Mouse (Mus musculus): ENCODE results near the gene 9130023H24Rik. TPM values are rescaled to one million over a fixed set of nuclear protein-coding genes. Genes with fewer than 3 reads are reported as not detected.

Gene 9130023H24Rik
- polyA plus RNA-seq, 1 experiment from 2014 or later, result 10.2 TPM

DNA sequence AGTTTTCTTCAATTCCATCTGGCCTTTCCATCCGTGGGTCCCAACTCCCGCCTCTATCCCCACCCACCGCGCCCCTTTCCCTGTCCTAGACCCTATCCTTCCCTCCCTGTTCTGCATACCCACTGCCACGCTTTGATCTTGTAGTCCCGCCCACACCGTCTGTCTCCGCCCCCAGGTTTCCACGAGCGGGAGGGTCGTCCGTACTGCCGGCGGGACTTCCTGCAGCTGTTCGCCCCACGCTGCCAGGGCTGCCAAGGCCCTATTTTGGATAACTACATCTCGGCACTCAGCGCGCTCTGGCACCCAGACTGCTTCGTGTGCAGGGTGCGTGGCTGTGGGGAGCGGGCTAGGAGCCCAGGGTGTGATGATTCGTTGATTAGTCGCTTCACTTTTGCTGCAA, 14.8 kb upstream of the 9130023H24Rik start:
- H3K4me2 ChIP-seq (ENCODE audit: low read depth, severe bottlenecking), result peak overlapping the region; percentile 58
- H3K36me3 ChIP-seq (ENCODE audit: control insufficient read depth, insufficient read depth, low read length), result no peaks in the 10 kb centered on the region
- DNase-seq (ENCODE audit: low spot score) (peak; percentile 79), ATAC-seq (ENCODE audit: insufficient number of reproducible peaks, low FRiP score, low TSS enrichment, low read depth) (peak; percentile 71; the same call in 1 of the 2 replicates)
- WGBS, result 7% methylated on average over 24 of the region's 24 CpGs
- H3K4me1 ChIP-seq (ENCODE audit: control insufficient read depth, insufficient read depth, low read length), result peaks cover 7% of the 10 kb centered on the region; the same call in 1 of the 2 replicates
- H3K4me3 ChIP-seq (ENCODE audit: low read depth, low read length), result peak overlapping the region; percentile 23
- no peaks in the 10 kb centered on the region for H3K27me3 ChIP-seq (ENCODE audit: control insufficient read depth, insufficient read depth, low read length)
- peak overlapping the region; percentile 68 for H3K9ac ChIP-seq (ENCODE audit: low read length)
- H3K9me3 ChIP-seq (ENCODE audit: control insufficient read depth, low read length), result no peaks in the 10 kb centered on the region
- H3K27ac ChIP-seq (replicated peaks; ENCODE audit: low read depth, low read length), result no peak overlapping the region

GRCm38 (mm10) chr7:128251946-128252345, 14.1 kb upstream of the 9130023H24Rik start:
- H3K4me3 ChIP-seq (ENCODE audit: low read depth, low read length), result peak overlapping the region; percentile 23; the same call in 1 of the 2 replicates
- no peak overlapping the region for H3K27ac ChIP-seq (replicated peaks; ENCODE audit: low read depth, low read length)
- H3K4me1 ChIP-seq (ENCODE audit: control insufficient read depth, insufficient read depth, low read length), result peaks cover 7% of the 10 kb centered on the region; the same call in 1 of the 2 replicates
- H3K9me3 ChIP-seq (ENCODE audit: control insufficient read depth, low read length), result no peaks in the 10 kb centered on the region
- no peaks in the 10 kb centered on the region for H3K36me3 ChIP-seq (ENCODE audit: control insufficient read depth, insufficient read depth, low read length)
- no peak overlapping the region for H3K9ac ChIP-seq (ENCODE audit: low read length)
- no peak for ATAC-seq (ENCODE audit: insufficient number of reproducible peaks, low FRiP score, low TSS enrichment, low read depth)
- H3K4me2 ChIP-seq (ENCODE audit: low read depth, severe bottlenecking), result peak overlapping the region; percentile 58
- H3K27me3 ChIP-seq (ENCODE audit: control insufficient read depth, insufficient read depth, low read length), result no peaks in the 10 kb centered on the region
- WGBS, result 44% methylated on average over 12 of the region's 12 CpGs
- DNase-seq (ENCODE audit: low spot score), result no peak

- Histone ChIP-seq H3K27ac (replicated peaks; ENCODE audit: low read depth, low read length) (no peak overlapping the region), H3K27me3 (ENCODE audit: control insufficient read depth, insufficient read depth, low read length) (no peaks in the 10 kb centered on the region), H3K4me3 (ENCODE audit: low read depth, low read length) (no peak overlapping the region), H3K36me3 (ENCODE audit: control insufficient read depth, insufficient read depth, low read length) (no peaks in the 10 kb centered on the region; the same call in 1 of the 2 replicates), H3K9me3 (ENCODE audit: control insufficient read depth, low read length) (no peaks in the 10 kb centered on the region), H3K4me2 (ENCODE audit: low read depth, severe bottlenecking) (no peak overlapping the region), H3K4me1 (ENCODE audit: control insufficient read depth, insufficient read depth, low read length) (peaks cover 13% of the 10 kb centered on the region; the same call in 1 of the 2 replicates), H3K9ac (ENCODE audit: low read length) (no peak overlapping the region)
- DNase-seq (ENCODE audit: low spot score), result no peak
- ATAC-seq (ENCODE audit: insufficient number of reproducible peaks, low FRiP score, low TSS enrichment, low read depth), result no peak
- 86% methylated on average over 5 of the region's 5 CpGs for WGBS
Measured at GRCm38 (mm10) chr7:128249998-128250397, 12.2 kb upstream of the 9130023H24Rik start.

DNA sequence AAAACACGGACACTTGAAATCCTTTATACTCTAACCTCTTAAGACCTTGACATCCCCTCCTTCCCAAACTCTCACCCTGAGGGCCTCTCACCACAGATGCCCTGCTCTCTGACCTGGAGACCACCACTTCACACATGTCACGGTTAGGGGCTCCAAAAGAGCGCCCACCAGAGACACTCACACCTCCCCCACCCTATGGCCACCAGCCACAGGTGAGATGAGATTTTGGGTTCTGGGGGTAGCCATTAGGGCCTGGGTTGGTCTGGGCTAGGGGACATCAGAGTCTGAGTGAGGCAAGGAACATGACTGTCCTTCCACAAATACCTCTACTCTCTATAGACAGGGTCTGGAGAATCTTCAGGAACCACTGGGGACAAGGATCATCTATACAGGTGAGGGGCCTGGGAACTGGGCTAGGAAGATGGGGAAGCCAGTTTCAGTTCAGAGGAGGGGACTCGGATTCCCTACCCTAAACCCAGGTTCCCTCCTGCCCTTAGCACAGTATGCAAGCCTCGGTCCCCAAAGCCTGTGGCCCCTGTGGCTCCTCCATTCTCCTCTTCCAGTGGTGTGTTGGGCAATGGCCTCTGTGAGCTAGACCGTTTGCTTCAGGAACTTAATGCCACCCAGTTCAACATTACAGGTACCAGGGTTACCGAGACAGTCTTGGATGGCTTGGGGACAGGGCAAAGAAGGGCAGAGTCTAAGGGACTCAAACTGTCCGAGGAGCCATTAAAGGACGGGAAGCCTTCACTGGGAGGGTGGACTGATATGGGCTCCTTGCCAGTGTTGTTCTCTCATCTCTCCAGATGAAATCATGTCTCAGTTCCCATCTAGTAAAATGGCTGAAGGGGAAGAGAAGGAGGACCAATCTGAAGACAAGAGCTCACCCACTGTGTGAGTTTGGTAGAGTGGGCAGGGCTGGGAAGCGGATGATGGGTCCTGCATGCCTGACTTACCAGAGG, 10.5 kb upstream of the 9130023H24Rik start:
- H3K27ac ChIP-seq (replicated peaks; ENCODE audit: low read depth, low read length), result no peak overlapping the region
- DNase-seq (ENCODE audit: low spot score) (no peak), ATAC-seq (ENCODE audit: insufficient number of reproducible peaks, low FRiP score, low TSS enrichment, low read depth) (no peak)
- H3K4me2 ChIP-seq (ENCODE audit: low read depth, severe bottlenecking), result no peak overlapping the region
- peaks cover 13% of the 10 kb centered on the region; the same call in 1 of the 2 replicates for H3K4me1 ChIP-seq (ENCODE audit: control insufficient read depth, insufficient read depth, low read length)
- peaks cover 8% of the 10 kb centered on the region for H3K36me3 ChIP-seq (ENCODE audit: control insufficient read depth, insufficient read depth, low read length)
- H3K27me3 ChIP-seq (ENCODE audit: control insufficient read depth, insufficient read depth, low read length), result no peaks in the 10 kb centered on the region
- H3K9me3 ChIP-seq (ENCODE audit: control insufficient read depth, low read length), result no peaks in the 10 kb centered on the region
- WGBS, result 84% methylated on average over 10 of the region's 10 CpGs
- H3K4me3 ChIP-seq (ENCODE audit: low read depth, low read length), result no peak overlapping the region
- H3K9ac ChIP-seq (ENCODE audit: low read length), result no peak overlapping the region

DNA sequence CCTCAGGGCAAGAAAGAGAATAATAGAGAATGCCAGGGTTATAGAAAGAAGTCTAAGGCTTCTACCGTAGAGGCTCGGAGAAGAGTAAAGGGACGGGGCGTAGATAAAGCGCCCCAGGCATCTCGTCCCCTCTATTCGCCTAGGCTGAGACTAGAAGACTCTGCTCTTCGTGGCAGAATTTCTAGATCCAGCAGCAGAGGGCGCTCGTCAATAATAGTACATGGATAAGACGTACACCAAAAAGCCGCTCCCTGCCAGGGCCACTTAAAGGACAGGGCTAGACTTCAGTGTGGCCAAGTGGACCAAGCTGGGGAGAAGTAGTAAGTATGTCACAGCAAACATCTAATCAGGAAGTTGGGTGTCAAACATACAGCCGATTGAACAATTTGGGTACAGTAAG, 9.6 kb upstream of the 9130023H24Rik start:
- Histone ChIP-seq H3K36me3 (ENCODE audit: control insufficient read depth, insufficient read depth, low read length) (peaks cover 12% of the 10 kb centered on the region), H3K27me3 (ENCODE audit: control insufficient read depth, insufficient read depth, low read length) (no peaks in the 10 kb centered on the region), H3K9me3 (ENCODE audit: control insufficient read depth, low read length) (no peaks in the 10 kb centered on the region), H3K9ac (ENCODE audit: low read length) (peak overlapping the region; percentile 61), H3K27ac (replicated peaks; ENCODE audit: low read depth, low read length) (no peak overlapping the region), H3K4me1 (ENCODE audit: control insufficient read depth, insufficient read depth, low read length) (peaks cover 13% of the 10 kb centered on the region; the same call in 1 of the 2 replicates), H3K4me3 (ENCODE audit: low read depth, low read length) (peak overlapping the region; percentile 38), H3K4me2 (ENCODE audit: low read depth, severe bottlenecking) (peak overlapping the region; percentile 65)
- ATAC-seq (ENCODE audit: insufficient number of reproducible peaks, low FRiP score, low TSS enrichment, low read depth) (peak; percentile 67), DNase-seq (ENCODE audit: low spot score) (peak; percentile 89)
- 2% methylated on average over 13 of the region's 13 CpGs for WGBS

GRCm38 (mm10) chr7:128246496-128247391, 8.9 kb upstream of the 9130023H24Rik start, which contains the start of gene Tgfb1i1:
Gene Tgfb1i1 (plus strand): TSS chr7:128246812.
- WGBS, result 3% methylated on average over 26 of the region's 30 CpGs
- H3K4me3 ChIP-seq (ENCODE audit: low read depth, low read length), result peak within 1 kb of the TSS; percentile 38
- H3K4me2 ChIP-seq (ENCODE audit: low read depth, severe bottlenecking), result peak within 1 kb of the TSS; percentile 65
- H3K4me1 ChIP-seq (ENCODE audit: control insufficient read depth, insufficient read depth, low read length), result peaks cover 6% of the 10 kb centered on the region; the same call in 1 of the 2 replicates
- DNase-seq (ENCODE audit: low spot score), result peak; percentile 64
- H3K9me3 ChIP-seq (ENCODE audit: control insufficient read depth, low read length), result no peaks in the 10 kb centered on the region
- H3K27me3 ChIP-seq (ENCODE audit: control insufficient read depth, insufficient read depth, low read length), result no peaks in the 10 kb centered on the region
- peaks cover 13% of the 10 kb centered on the region for H3K36me3 ChIP-seq (ENCODE audit: control insufficient read depth, insufficient read depth, low read length)
- peak within 1 kb of the TSS; percentile 61 for H3K9ac ChIP-seq (ENCODE audit: low read length)
- H3K27ac ChIP-seq (replicated peaks; ENCODE audit: low read depth, low read length), result no peak within 1 kb of the TSS
- ATAC-seq (ENCODE audit: insufficient number of reproducible peaks, low FRiP score, low TSS enrichment, low read depth), result peak; percentile 65; the same call in 1 of the 2 replicates

GRCm38 (mm10) chr7:128245547-128245946, 7.7 kb upstream of the 9130023H24Rik start:
- Histone ChIP-seq H3K9ac (ENCODE audit: low read length) (no peak overlapping the region), H3K4me1 (ENCODE audit: control insufficient read depth, insufficient read depth, low read length) (peaks cover 6% of the 10 kb centered on the region; the same call in 1 of the 2 replicates), H3K27ac (replicated peaks; ENCODE audit: low read depth, low read length) (no peak overlapping the region), H3K36me3 (ENCODE audit: control insufficient read depth, insufficient read depth, low read length) (peaks cover 16% of the 10 kb centered on the region), H3K9me3 (ENCODE audit: control insufficient read depth, low read length) (no peaks in the 10 kb centered on the region), H3K4me3 (ENCODE audit: low read depth, low read length) (no peak overlapping the region), H3K27me3 (ENCODE audit: control insufficient read depth, insufficient read depth, low read length) (no peaks in the 10 kb centered on the region), H3K4me2 (ENCODE audit: low read depth, severe bottlenecking) (0 out of 2 replicates have a peak overlapping the region, but pooled peaks have one; percentile 7)
- 85% methylated on average over 4 of the region's 4 CpGs for WGBS
- no peak for ATAC-seq (ENCODE audit: insufficient number of reproducible peaks, low FRiP score, low TSS enrichment, low read depth)
- no peak for DNase-seq (ENCODE audit: low spot score)

Measured in limb, embryonic 11.5 days (tissue).